8 mouse cellular contexts compared by ENCODE assay signal in genomic region chr1:54250158-54250866, GRCm38 (mm10). TPM values are rescaled to one million over a fixed set of nuclear protein-coding genes. Genes with fewer than 3 reads are reported as not detected.
DNase-seq lines count a peak whose midpoint lies in the region; ATAC-seq lines count a peak whose summit lies in the region.

Gene Ccdc150 (plus strand): TSS chr1:54250683.

- H3K4me2 ChIP-seq in forebrain, embryonic 11.5 days (ENCODE audit: low read depth, low read length, severe bottlenecking) = peak within 1 kb of the TSS; percentile 50
- peak within 1 kb of the TSS; percentile 92 for H3K4me2 ChIP-seq in heart, embryonic 15.5 days
- peak within 1 kb of the TSS; percentile 80 for H3K4me2 ChIP-seq in liver, embryonic 12.5 days

- 0 out of 2 replicates have a peak, but pooled peaks cover 4% of the 10 kb centered on the region for H3K4me1 ChIP-seq in forebrain, embryonic 11.5 days (replicated peaks; ENCODE audit: control insufficient read depth, insufficient read depth, low read length)
- H3K4me1 ChIP-seq in heart, embryonic 15.5 days (replicated peaks) = peaks cover 10% of the 10 kb centered on the region; the same call in 1 of the 2 replicates
- peaks cover 9% of the 10 kb centered on the region for H3K4me1 ChIP-seq in liver, embryonic 12.5 days

- peak; percentile 89 for DNase-seq in CD4-positive, CD25-positive, alpha-beta regulatory T cell, adult 2 months (ENCODE audit: low read depth, low spot score)
- DNase-seq in c-Kit-negative CD71-positive TER-119-positive erythroid progenitor cells, embryonic 14.5 days (ENCODE audit: low read depth, low spot score) = peak; percentile 11
- DNase-seq in forebrain, embryonic 11.5 days (ENCODE audit: low spot score) = peak; percentile 97
- DNase-seq in kidney, postnatal 14 days = peak; percentile 98
- DNase-seq in naive thymus-derived CD4-positive, alpha-beta T cell, adult 2 months (ENCODE audit: low read depth) = peak; percentile 86
- peak; percentile 62 for DNase-seq in splenic B cell, adult 2 months (ENCODE audit: low read depth, low spot score)

- no peaks in the 10 kb centered on the region for H3K36me3 ChIP-seq in forebrain, embryonic 11.5 days (ENCODE audit: control insufficient read depth, insufficient read depth, low read length)
- H3K36me3 ChIP-seq in heart, embryonic 15.5 days = no peaks in the 10 kb centered on the region
- no peaks in the 10 kb centered on the region for H3K36me3 ChIP-seq in liver, embryonic 12.5 days
- no peaks in the 10 kb centered on the region for H3K36me3 ChIP-seq in splenic B cell, adult 2 months (ENCODE audit: control insufficient read depth, insufficient read depth, low read length, poor library complexity, severe bottlenecking)

- H3K4me3 ChIP-seq in forebrain, embryonic 11.5 days (ENCODE audit: low read depth, low read length) = peak within 1 kb of the TSS; percentile 52
- peak within 1 kb of the TSS; percentile 66 for H3K4me3 ChIP-seq in heart, embryonic 15.5 days
- peak within 1 kb of the TSS; percentile 67 for H3K4me3 ChIP-seq in liver, embryonic 12.5 days

- peak within 1 kb of the TSS; percentile 67 for H3K9ac ChIP-seq in forebrain, embryonic 11.5 days (ENCODE audit: low read length)
- peak within 1 kb of the TSS; percentile 65 for H3K9ac ChIP-seq in heart, embryonic 15.5 days
- H3K9ac ChIP-seq in liver, embryonic 12.5 days = peak within 1 kb of the TSS; percentile 61

- peak; percentile 100 for ATAC-seq in forebrain, embryonic 11.5 days (replicated peaks; ENCODE audit: low FRiP score)
- ATAC-seq in heart, embryonic 15.5 days (replicated peaks; ENCODE audit: insufficient number of reproducible peaks, insufficient read depth, low FRiP score, low read depth) = peak; percentile 100
- ATAC-seq in liver, embryonic 12.5 days = peak; percentile 98

- H3K9me3 ChIP-seq in forebrain, embryonic 11.5 days (ENCODE audit: control insufficient read depth, low read length) = no peaks in the 10 kb centered on the region
- H3K9me3 ChIP-seq in heart, embryonic 15.5 days (replicated peaks) = no peaks in the 10 kb centered on the region
- no peaks in the 10 kb centered on the region for H3K9me3 ChIP-seq in liver, embryonic 12.5 days (replicated peaks)

- no peak within 1 kb of the TSS for H3K27ac ChIP-seq in forebrain, embryonic 11.5 days (ENCODE audit: low read depth, low read length)
- H3K27ac ChIP-seq in heart, embryonic 15.5 days = 0 out of 2 replicates have a peak within 1 kb of the TSS, but pooled peaks have one; percentile 18
- 0 out of 2 replicates have a peak within 1 kb of the TSS, but pooled peaks have one; percentile 25 for H3K27ac ChIP-seq in liver, embryonic 12.5 days

- H3K27me3 ChIP-seq in forebrain, embryonic 11.5 days (ENCODE audit: control insufficient read depth, insufficient read depth, low read length) = no peaks in the 10 kb centered on the region
- no peaks in the 10 kb centered on the region for H3K27me3 ChIP-seq in heart, embryonic 15.5 days
- no peaks in the 10 kb centered on the region for H3K27me3 ChIP-seq in liver, embryonic 12.5 days (replicated peaks)
- no peaks in the 10 kb centered on the region for H3K27me3 ChIP-seq in splenic B cell, adult 2 months (ENCODE audit: control insufficient read depth, insufficient read depth, low read length, poor library complexity, severe bottlenecking)

- WGBS in forebrain, embryonic 11.5 days = 18% methylated on average over 33 of the region's 33 CpGs
- 18% methylated on average over 33 of the region's 33 CpGs for WGBS in heart, embryonic 15.5 days
- WGBS in liver, embryonic 12.5 days (ENCODE audit: insufficient replicate concordance) = 19% methylated on average over 33 of the region's 33 CpGs

RNA-seq across cellular contexts. Expression of gene Ccdc150, which starts in this region (rescaled TPM):
- polyA plus RNA-seq in forebrain, embryonic 11.5 days (2014; fragmentation: Nextera tagmentation; extraction: Ambion mirVana) = 0.65 and 1.1 TPM in 2 replicates
- 0.29 and 0.39 TPM in 2 replicates for polyA plus RNA-seq in heart, embryonic 15.5 days (2015; fragmentation: Nextera tagmentation; extraction: Ambion mirVana)
- polyA plus RNA-seq in liver, embryonic 12.5 days (2016; fragmentation: Nextera tagmentation; extraction: Ambion mirVana) = 0.42 and 0.44 TPM in 2 replicates

Comparison
In these comparisons a context has a peak if more than half of its experiments do, and no peak if none do; other contexts are left out.
1. Peak in ATAC-seq, H3K4me3 ChIP-seq, H3K27ac ChIP-seq, H3K9ac ChIP-seq and H3K4me2 ChIP-seq in heart, embryonic 15.5 days; RNA of the gene not detected or under 1 TPM.
2. Peak in ATAC-seq, H3K4me3 ChIP-seq, H3K27ac ChIP-seq, H3K9ac ChIP-seq and H3K4me2 ChIP-seq in liver, embryonic 12.5 days; RNA of the gene not detected or under 1 TPM.
3. DNase-seq: peak in every context shown above with its lines; median percentile 98 in kidney, postnatal 14 days; 97 in forebrain, embryonic 11.5 days; 89 in CD4-positive, CD25-positive, alpha-beta regulatory T cell, adult 2 months; 86 in naive thymus-derived CD4-positive, alpha-beta T cell, adult 2 months; 62 in splenic B cell, adult 2 months; 11 in c-Kit-negative CD71-positive TER-119-positive erythroid progenitor cells, embryonic 14.5 days.